Mouse (Mus musculus) kidney, adult 2 months (tissue): ENCODE data around the gene Syt6.

ENCODE experiments used
- CTCF ChIP-seq: fragments of 200-500 bp; conservative IDR thresholded peaks from 2 replicates; pipeline ENCODE4 v1.5.1; 2011; ENCODE audit warnings: low read depth, mild to moderate bottlenecking, control low read depth, low read length, moderate library complexity, mixed read lengths; ENCODE audit not compliant: insufficient read depth, insufficient read length
- POLR2A ChIP-seq: fragments of 200-500 bp; IDR thresholded peaks from one replicate; pipeline ENCODE4 v1.6.1; 2011; ENCODE audit warnings: low read depth, low read length, control low read depth

GRCm38 (mm10) chr3:103539148-103539547 lies 35.9 kb upstream of the Syt6 start:
- TF ChIP-seq POLR2A (no peak), CTCF (no peak)
